Mouse (Mus musculus): ENCODE measurements around the gene Gm11099.

Gm11099 gene

GRCm38 (mm10) chr2:58859134-58859533, at the start of gene Gm11099:
Gm11099 (plus strand) TSS chr2:58859434.
- DNase-seq (ENCODE audit: low spot score) = no peak

GRCm38 (mm10) chr2:58812941-58813340, 46.3 kb upstream of the Gm11099 start:
- DNase-seq (ENCODE audit: low spot score) = no peak

GRCm38 (mm10) chr2:58828910-58829600, 30.2 kb upstream of the Gm11099 start:
- no peak for DNase-seq (ENCODE audit: low spot score)

- DNase-seq (ENCODE audit: low spot score) = no peak
Observed at GRCm38 (mm10) chr2:58829981-58830742, 29.1 kb upstream of the Gm11099 start.

- DNase-seq (ENCODE audit: low spot score) = no peak
Observed at GRCm38 (mm10) chr2:58832253-58832980, 26.8 kb upstream of the Gm11099 start.

- DNase-seq (ENCODE audit: low spot score) = no peak
Observed at GRCm38 (mm10) chr2:58841021-58841420, 18.2 kb upstream of the Gm11099 start.

GRCm38 (mm10) chr2:58842443-58842842, 16.8 kb upstream of the Gm11099 start:
- no peak for DNase-seq (ENCODE audit: low spot score)

- DNase-seq (ENCODE audit: low spot score) = no peak
Observed at GRCm38 (mm10) chr2:58844499-58844898, 14.7 kb upstream of the Gm11099 start.

- no peak for DNase-seq (ENCODE audit: low spot score)
Observed at GRCm38 (mm10) chr2:58879876-58880275, 20.6 kb downstream of the Gm11099 start.

GRCm38 (mm10) chr2:58905057-58905456, 45.8 kb downstream of the Gm11099 start:
- no peak for DNase-seq (ENCODE audit: low spot score)

GRCm38 (mm10) chr2:58906814-58907516, 47.7 kb downstream of the Gm11099 start:
- no peak for DNase-seq (ENCODE audit: low spot score)

- no peak for DNase-seq (ENCODE audit: low spot score)
Observed at GRCm38 (mm10) chr2:58912339-58912738, 53.1 kb downstream of the Gm11099 start.

- DNase-seq (ENCODE audit: low spot score) = no peak
Observed at GRCm38 (mm10) chr2:58918351-58918750, 59.1 kb downstream of the Gm11099 start.

GRCm38 (mm10) chr2:58925551-58925950, 66.3 kb downstream of the Gm11099 start:
- DNase-seq (ENCODE audit: low spot score) = no peak

- DNase-seq (ENCODE audit: low spot score) = no peak
Observed at GRCm38 (mm10) chr2:58941361-58941760, 82.1 kb downstream of the Gm11099 start.

GRCm38 (mm10) chr2:58948796-58949195, 89.6 kb downstream of the Gm11099 start:
- no peak for DNase-seq (ENCODE audit: low spot score)

GRCm38 (mm10) chr2:58952101-58952500, 92.9 kb downstream of the Gm11099 start:
- DNase-seq (ENCODE audit: low spot score) = no peak

- no peak for DNase-seq (ENCODE audit: low spot score)
Observed at GRCm38 (mm10) chr2:58956351-58956750, 97.1 kb downstream of the Gm11099 start.

- DNase-seq (ENCODE audit: low spot score) = no peak
Observed at GRCm38 (mm10) chr2:58956770-58957300, 97.6 kb downstream of the Gm11099 start.

All from layer of hippocampus, adult 9-10 months (tissue).